In genomic region chr5:63947526-63947925, GRCm38 (mm10) we compare ENCODE assay signal across 17 mouse cellular contexts. TPM values are rescaled to one million over a fixed set of nuclear protein-coding genes. Genes with fewer than 3 reads are reported as not detected.
DNase-seq lines count a peak whose midpoint lies in the region; ATAC-seq and TF ChIP-seq lines count a peak whose summit lies in the region.
"Had no signal": no experiment of that assay in that cellular context is flagged by ENCODE, and none has a peak within 500 bp of the region (broad histone marks: within the 10 kb centered on the region; RNA-seq: fewer than 3 reads in every experiment).

No protein-coding gene starts in this region.

- no peaks in the 10 kb centered on the region for H3K36me3 ChIP-seq in embryonic facial prominence, embryonic 14.5 days (ENCODE audit: control insufficient read depth, insufficient read depth, low read length)
- H3K36me3 ChIP-seq in embryonic facial prominence, embryonic 10.5 days (replicated peaks): no peaks in the 10 kb centered on the region; the same call in 1 of the 2 replicates
- H3K36me3 ChIP-seq: embryonic facial prominence, embryonic 13.5 days; forebrain, embryonic 15.5 days had no signal

- no peak for ATAC-seq in embryonic facial prominence, embryonic 14.5 days (ENCODE audit: low read depth)
- ATAC-seq: activated CD4-positive, CD25-positive, alpha-beta regulatory T cell, adult 4 months; forebrain, embryonic 13.5 days; forebrain, embryonic 15.5 days; forebrain, postnatal 0 days had no signal

- 35% methylated on average over 8 of the region's 8 CpGs for whole genome bisulfite sequencing in embryonic facial prominence, embryonic 14.5 days
- 37% methylated on average over 8 of the region's 8 CpGs for WGBS in embryonic facial prominence, embryonic 10.5 days

- no peak overlapping the region for H3K27ac ChIP-seq in embryonic facial prominence, embryonic 14.5 days (replicated peaks; ENCODE audit: low read depth, low read length)
- no peak overlapping the region for H3K27ac ChIP-seq in embryonic facial prominence, embryonic 10.5 days (replicated peaks)
- H3K27ac ChIP-seq: embryonic facial prominence, embryonic 13.5 days; forebrain, embryonic 13.5 days; forebrain, embryonic 15.5 days had no signal

- H3K4me3 ChIP-seq in embryonic facial prominence, embryonic 14.5 days (ENCODE audit: low read depth, low read length): no peak overlapping the region
- H3K4me3 ChIP-seq in embryonic facial prominence, embryonic 10.5 days: no peak overlapping the region
- H3K4me3 ChIP-seq: embryonic facial prominence, embryonic 13.5 days; forebrain, embryonic 13.5 days; forebrain, embryonic 15.5 days had no signal

- H3K4me2 ChIP-seq in embryonic facial prominence, embryonic 14.5 days (ENCODE audit: low read depth, low read length): no peak overlapping the region
- H3K4me2 ChIP-seq: embryonic facial prominence, embryonic 13.5 days; forebrain, embryonic 13.5 days; forebrain, embryonic 15.5 days had no signal

- no peak overlapping the region for H3K9ac ChIP-seq in embryonic facial prominence, embryonic 14.5 days (ENCODE audit: low read depth, low read length)
- H3K9ac ChIP-seq: embryonic facial prominence, embryonic 13.5 days; forebrain, embryonic 13.5 days; forebrain, embryonic 15.5 days; forebrain, postnatal 0 days had no signal

- TF ChIP-seq CTCF in brain, embryonic 14.5 days (IDR thresholded peaks at IDR 0.05; ENCODE audit: borderline replicate concordance, extremely low read depth, insufficient read depth, insufficient read length): no peak

- H3K4me1 ChIP-seq in embryonic facial prominence, embryonic 14.5 days (ENCODE audit: control insufficient read depth, insufficient read depth, low read length): peaks cover 3% of the 10 kb centered on the region; the same call in 1 of the 2 replicates
- peaks cover 50% of the 10 kb centered on the region for H3K4me1 ChIP-seq in embryonic facial prominence, embryonic 10.5 days
- H3K4me1 ChIP-seq: forebrain, embryonic 15.5 days had no signal

- H3K9me3 ChIP-seq in embryonic facial prominence, embryonic 14.5 days (ENCODE audit: control insufficient read depth, low read length): no peaks in the 10 kb centered on the region
- H3K9me3 ChIP-seq in embryonic facial prominence, embryonic 10.5 days: no peaks in the 10 kb centered on the region
- H3K9me3 ChIP-seq: embryonic facial prominence, embryonic 13.5 days; forebrain, embryonic 13.5 days; forebrain, embryonic 15.5 days had no signal

- no peak for TF ChIP-seq POLR2A in brain, embryonic 14.5 days (IDR thresholded peaks at IDR 0.05; ENCODE audit: borderline replicate concordance, extremely low read depth, insufficient read depth, insufficient read length, poor library complexity, severe bottlenecking)

- H3K27me3 ChIP-seq in embryonic facial prominence, embryonic 14.5 days (replicated peaks; ENCODE audit: control insufficient read depth, insufficient read depth, low read length): no peaks in the 10 kb centered on the region
- no peaks in the 10 kb centered on the region for H3K27me3 ChIP-seq in embryonic facial prominence, embryonic 10.5 days (replicated peaks; ENCODE audit: low read depth, poor library complexity, severe bottlenecking)
- H3K27me3 ChIP-seq: embryonic facial prominence, embryonic 13.5 days; forebrain, embryonic 13.5 days; forebrain, embryonic 15.5 days had no signal

- DNase-seq in embryonic facial prominence, embryonic 14.5 days (ENCODE audit: low spot score): peak; percentile 32
- DNase-seq in embryonic facial prominence, embryonic 10.5 days (ENCODE audit: low spot score): no peak
- peak; percentile 17 for DNase-seq in brain, embryonic 14.5 days (ENCODE audit: low read depth)
- no peak for DNase-seq in neural tube, embryonic 10.5 days (ENCODE audit: extremely low spot score, low spot score)
- no peak for DNase-seq in adrenal gland, postnatal 14 days
- DNase-seq: adrenal gland, adult 8-10 months; adrenal gland, postnatal 25 days; cerebellum, adult 11-12 months; cerebellum, adult 2 months; cerebellum, adult 9-10 months; cerebellum, postnatal 10 days; cerebellum, postnatal 25 days; forebrain, postnatal 0 days had no signal

RNA-seq across cellular contexts. Expression of gene Rell1, which starts 21.2 kb away (rescaled TPM):
- 14.1 and 15.5 TPM in 2 replicates for polyA plus RNA-seq in embryonic facial prominence, embryonic 14.5 days (2014; fragmentation: Nextera tagmentation; extraction: Ambion mirVana)
- 13.9 and 14.0 TPM in 2 replicates for polyA plus RNA-seq in embryonic facial prominence, embryonic 10.5 days (2016; fragmentation: Nextera tagmentation; extraction: Ambion mirVana)
- 8.0 and 8.1 TPM in 2 replicates for polyA plus RNA-seq in brain, embryonic 14.5 days (2012; rRNA removed)
- total RNA-seq in adrenal gland, postnatal 14 days (2021): 46.5 and 50.0 TPM in 2 replicates

Comparison
In these comparisons a context has a peak if more than half of its experiments do, and no peak if none do; other contexts are left out.
1. DNase-seq: peak in embryonic facial prominence, embryonic 14.5 days (single experiment) and brain, embryonic 14.5 days (single experiment); none in embryonic facial prominence, embryonic 10.5 days (single experiment), neural tube, embryonic 10.5 days (single experiment) and adrenal gland, postnatal 14 days (single experiment).